Mouse (Mus musculus) monocyte, adult 59 days (primary cell): ENCODE measurements around the gene Wbp4. TPM values are rescaled to one million over a fixed set of nuclear protein-coding genes. Genes with fewer than 3 reads are reported as not detected.

Experiments used
- total RNA-seq, 2 experiments: library from RNA; stranded (reverse); gene quantifications; one replicate each; pipeline ENCODE4 v1.2.4; 2023

Gene Wbp4
- 10 to 100 TPM; 22.6 to 27.1 TPM for total RNA-seq

DNA sequence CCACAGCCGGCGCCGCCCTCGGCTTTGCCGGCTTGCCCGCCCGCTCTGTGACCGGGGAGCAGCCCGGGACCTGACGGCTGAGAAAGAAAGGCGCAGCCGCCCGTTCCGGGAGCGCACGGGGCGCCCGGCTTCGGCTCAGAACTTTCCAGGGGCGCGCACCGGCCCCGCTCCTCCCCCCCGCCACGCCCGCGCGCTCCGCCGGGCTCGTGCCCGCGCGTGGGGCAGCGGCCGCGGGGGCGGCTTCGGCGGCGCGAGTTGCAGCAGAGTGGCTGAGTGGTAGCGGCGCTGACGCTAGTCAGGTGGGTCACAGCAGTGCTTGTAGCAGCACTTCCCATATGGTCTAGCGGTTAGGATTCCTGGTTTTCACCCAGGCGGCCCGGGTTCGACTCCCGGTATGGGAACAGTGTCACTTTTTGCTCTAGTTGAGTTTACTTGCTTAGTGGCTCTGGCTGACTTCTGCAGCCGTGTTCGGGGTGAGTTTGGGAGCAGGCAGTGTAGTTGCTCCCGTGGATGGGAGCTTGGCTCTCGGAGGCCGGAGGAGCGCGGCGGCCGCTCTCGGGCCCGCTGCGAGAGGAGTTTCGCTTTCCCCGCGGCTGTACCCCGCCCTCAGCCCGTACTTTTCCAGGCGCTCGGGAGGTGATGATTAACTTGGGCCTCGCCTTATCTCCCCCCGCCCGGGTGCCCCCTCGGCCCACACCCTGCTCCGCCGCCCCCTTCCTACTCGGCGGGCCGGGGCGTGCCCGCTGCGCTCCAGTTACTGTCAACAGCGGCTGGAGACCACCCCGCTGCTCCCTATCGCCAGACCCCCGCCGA is at the start of gene Wbp4:
Gene Wbp4 (minus strand): TSS at position 182 of the 813 bp plus-strand sequence.

GRCm38 (mm10) chr14:79480624-79481338 is 539 bp downstream of the Wbp4 start, which contains the start of gene Elf1:
TSS of gene Elf1 (plus strand) at chr14:79481194.

GRCm38 (mm10) chr14:79451681-79452590 is 29.4 kb downstream of the Wbp4 start, which contains the start of gene Kbtbd6:
TSS of gene Kbtbd6 (plus strand) at chr14:79451835.

GRCm38 (mm10) chr14:79425979-79426729 is 55.2 kb downstream of the Wbp4 start, which contains the start of gene Kbtbd7:
TSS of gene Kbtbd7 (plus strand) at chr14:79426511.

Other genes with a start within 250 kb of the Wbp4 start
- not detected for gene Zfp957, start 234.2 kb downstream of the Wbp4 start, total RNA-seq
- gene Rgcc, start 179.9 kb downstream of the Wbp4 start, total RNA-seq = 10 to 100 TPM; 78.1 to 84.1 TPM
- gene Naa16, start 90.7 kb downstream of the Wbp4 start, total RNA-seq = 10 to 100 TPM; 46.8 to 48.9 TPM
- 1 to 10 TPM; 3.2 to 3.6 TPM for gene Mtrf1, start 83.7 kb downstream of the Wbp4 start, total RNA-seq
- 10 to 100 TPM; 12.3 to 14.2 TPM for gene Kbtbd7, start 55.0 kb downstream of the Wbp4 start, total RNA-seq
- gene Kbtbd6, start 29.7 kb downstream of the Wbp4 start, total RNA-seq = under 1 TPM in 1 of 2 experiments, not detected in 1; 0.39 TPM
- 10 to 100 TPM; 78.8 to 80.3 TPM for gene Elf1, start 326 bp downstream of the Wbp4 start, total RNA-seq
- 10 to 100 TPM; 64.9 to 83.2 TPM for gene Sugt1, start 106.2 kb upstream of the Wbp4 start, total RNA-seq
- not detected for gene Cnmd, start 180.7 kb upstream of the Wbp4 start, total RNA-seq